Mouse (Mus musculus): ENCODE measurements around the gene Ddx1. TPM values are rescaled to one million over a fixed set of nuclear protein-coding genes. Genes with fewer than 3 reads are reported as not detected.

The Ddx1 gene
- 46.5 and 50.2 TPM in 2 replicates for polyA plus RNA-seq (2012; ENCODE audit: insufficient read depth, insufficient read length, missing spikeins)

DNA sequence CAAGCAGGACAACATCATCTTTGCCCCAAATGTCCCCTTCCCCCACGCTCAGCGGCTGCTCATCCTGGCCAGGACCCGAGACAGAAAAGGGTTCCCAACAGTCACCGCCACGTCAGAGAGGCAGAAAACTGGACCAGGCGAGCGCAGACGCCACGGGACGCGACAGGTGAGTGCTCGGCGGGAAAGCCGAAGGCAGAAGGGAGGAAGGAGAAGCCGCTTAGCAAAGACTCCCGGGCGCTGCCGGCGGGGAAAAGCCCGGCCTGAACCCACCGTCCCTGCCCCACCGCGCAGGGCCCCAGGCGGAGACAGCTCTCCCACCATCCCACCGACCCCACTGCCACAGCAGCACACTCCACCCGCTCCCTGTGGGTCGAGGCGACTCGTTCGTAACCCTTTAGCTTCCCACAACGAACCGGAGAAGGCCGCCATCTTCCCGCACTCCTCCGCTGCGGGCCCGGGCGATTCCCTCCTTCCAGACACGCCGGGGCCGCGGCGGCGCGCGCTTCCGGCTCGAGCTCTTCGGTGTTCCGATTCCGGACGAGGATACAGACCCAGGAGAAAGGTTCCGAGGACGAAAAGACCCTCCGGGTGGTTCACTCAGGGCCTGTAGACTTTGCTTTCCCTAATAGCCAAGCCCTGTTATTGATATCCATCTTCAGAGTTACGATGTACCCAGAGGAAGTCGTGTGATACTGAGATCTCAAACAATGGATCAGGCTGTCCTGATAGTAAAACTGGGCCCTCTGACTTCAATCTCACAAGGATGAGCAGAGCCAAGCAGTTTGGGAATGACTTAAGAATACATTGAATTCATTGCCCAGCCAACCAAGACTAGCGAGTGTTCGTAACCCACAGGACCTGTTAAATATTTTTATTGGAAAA is at the start of gene Ddx1:
Gene Ddx1 (minus strand): TSS at position 523 of the 882 bp plus-strand sequence.
- Histone ChIP-seq H3K27ac (replicated peaks; ENCODE audit: low read depth, low read length) (peak within 1 kb of the TSS; percentile 45; the same call in 1 of the 2 replicates), H3K4me1 (ENCODE audit: control insufficient read depth, insufficient read depth, insufficient read length, low read length) (no peaks in the 10 kb centered on the region), H3K4me3 (ENCODE audit: insufficient read depth, low read depth, low read length) (peak within 1 kb of the TSS; percentile 96)

DNA sequence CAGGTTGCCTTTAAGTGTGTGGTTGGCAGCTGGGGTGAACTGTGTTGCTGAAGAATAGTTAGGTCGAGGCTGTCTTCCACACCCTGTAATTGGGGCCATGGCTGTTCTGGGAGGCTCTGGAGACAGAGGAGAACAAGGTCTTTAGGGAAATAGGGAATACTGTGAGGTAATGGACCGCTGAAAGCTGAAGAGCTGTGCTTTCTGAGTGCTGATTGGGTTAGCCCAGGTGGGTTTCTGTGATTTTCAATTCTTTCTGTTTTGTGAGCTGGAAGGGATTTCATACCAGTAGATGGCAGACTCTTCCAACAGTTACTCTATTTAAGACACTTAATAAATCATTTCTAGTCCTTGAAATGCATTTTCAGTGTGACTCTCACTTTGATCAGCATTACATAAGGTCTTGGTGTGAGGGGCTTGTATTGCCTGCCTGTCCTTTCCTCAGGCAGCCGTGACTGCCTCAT is 44.4 kb upstream of the Ddx1 start:
- Histone ChIP-seq H3K4me3 (ENCODE audit: insufficient read depth, low read depth, low read length) (no peak overlapping the region), H3K27ac (replicated peaks; ENCODE audit: low read depth, low read length) (no peak overlapping the region), H3K4me1 (ENCODE audit: control insufficient read depth, insufficient read depth, insufficient read length, low read length) (no peaks in the 10 kb centered on the region)

DNA sequence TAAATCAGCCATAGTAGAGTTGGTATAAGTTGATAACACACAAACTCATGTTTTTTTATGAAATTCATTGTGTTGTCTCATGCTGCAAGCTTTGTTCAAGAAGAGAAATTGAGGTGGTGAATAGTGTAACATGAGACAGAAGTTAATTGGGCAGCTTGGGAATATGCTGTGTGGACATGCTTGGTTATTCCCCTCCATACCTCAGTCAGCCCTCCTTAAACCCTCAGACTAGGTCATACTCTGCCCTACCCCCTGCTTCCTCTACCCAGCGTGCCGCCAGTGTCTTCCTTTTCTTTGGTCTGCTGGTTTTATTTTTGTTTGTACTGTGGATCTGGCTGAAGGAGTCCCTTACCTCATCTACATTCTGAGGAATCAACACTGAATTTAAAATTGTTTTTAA is 42.4 kb upstream of the Ddx1 start:
- Histone ChIP-seq H3K27ac (replicated peaks; ENCODE audit: low read depth, low read length) (no peak overlapping the region), H3K4me3 (ENCODE audit: insufficient read depth, low read depth, low read length) (no peak overlapping the region), H3K4me1 (ENCODE audit: control insufficient read depth, insufficient read depth, insufficient read length, low read length) (no peaks in the 10 kb centered on the region)

DNA sequence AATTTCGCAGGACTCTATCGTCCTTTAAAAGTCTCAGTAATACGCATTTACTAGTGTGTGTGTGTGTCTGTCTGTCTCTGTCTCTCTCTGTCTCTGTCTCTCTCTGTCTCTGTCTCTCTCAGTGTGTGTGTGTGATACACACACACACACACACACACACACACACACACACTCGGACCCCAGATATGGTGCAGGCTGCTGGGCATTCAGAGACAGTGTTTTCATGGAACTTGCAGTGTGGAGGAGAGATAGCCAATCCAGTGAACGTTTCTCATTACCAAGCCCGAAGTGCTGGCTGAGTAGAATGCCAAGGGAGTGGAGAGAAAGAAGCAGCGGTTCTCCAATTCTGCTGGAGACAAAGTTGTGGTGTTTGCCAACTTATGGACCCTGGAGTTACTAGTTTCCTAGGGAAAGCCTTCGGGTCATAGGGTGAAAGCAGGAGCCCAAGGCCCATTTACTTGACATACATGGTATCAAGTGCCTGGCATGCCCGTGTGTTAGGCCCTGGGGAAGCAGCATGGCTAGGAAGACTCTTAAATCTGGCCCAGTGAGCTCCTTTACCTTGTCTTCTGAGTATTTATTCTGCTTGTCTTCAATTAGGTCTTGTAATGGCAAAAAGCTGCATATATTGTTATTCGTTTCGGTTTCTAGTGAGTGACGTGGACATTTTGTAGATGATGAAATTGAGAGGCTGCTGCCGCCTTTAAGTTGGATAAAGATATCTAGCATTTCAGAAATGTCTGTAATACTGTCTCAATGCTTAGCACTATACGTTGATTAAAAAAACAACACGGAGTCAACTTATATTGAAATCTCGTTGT is 20.8 kb upstream of the Ddx1 start:
- no peak overlapping the region for H3K27ac ChIP-seq (replicated peaks; ENCODE audit: low read depth, low read length)

DNA sequence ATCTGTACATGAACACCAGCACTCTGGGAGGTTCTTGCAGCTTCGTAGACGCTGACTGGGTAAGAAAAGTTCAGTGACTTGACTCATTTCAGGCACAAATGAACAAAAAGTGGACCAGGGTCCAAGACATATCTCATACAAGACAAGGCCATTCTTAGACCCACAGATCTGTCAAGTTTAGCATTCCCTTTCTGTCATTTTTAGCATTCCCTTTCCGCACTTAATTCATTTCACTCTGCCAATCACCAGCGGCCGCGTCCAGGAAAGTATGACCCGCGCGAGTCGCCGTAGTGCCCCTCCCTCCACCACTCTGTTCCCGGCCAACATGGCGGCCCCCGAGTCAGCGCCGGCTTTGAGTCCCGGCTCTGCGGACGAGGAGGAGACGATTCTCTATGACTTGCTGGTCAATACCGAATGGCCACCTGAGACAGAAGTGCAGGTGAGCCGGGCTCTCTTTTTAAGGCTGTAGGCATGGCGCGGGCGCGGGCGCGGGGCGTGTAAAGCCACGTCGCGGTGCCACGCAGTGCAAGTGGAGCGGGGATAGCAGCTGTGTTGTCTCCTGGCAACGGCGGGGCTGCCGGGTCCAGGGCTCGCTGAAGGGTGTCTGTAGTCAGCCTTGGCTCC is 19.9 kb upstream of the Ddx1 start, which contains the start of gene Nbas:
Gene Nbas (plus strand): TSS at position 308 of the 624 bp plus-strand sequence.
- H3K27ac ChIP-seq (replicated peaks; ENCODE audit: low read depth, low read length) = no peak within 1 kb of the TSS
- peak within 1 kb of the TSS; percentile 98 for H3K4me3 ChIP-seq (ENCODE audit: insufficient read depth, low read depth, low read length)
- H3K4me1 ChIP-seq (ENCODE audit: control insufficient read depth, insufficient read depth, insufficient read length, low read length) = no peaks in the 10 kb centered on the region; the same call in 1 of the 2 replicates

More for the DNA sequence above, 20.8 kb upstream of the Ddx1 start:
- H3K4me3 ChIP-seq (ENCODE audit: insufficient read depth, low read depth, low read length) = peak overlapping the region; percentile 98
- H3K4me1 ChIP-seq (ENCODE audit: control insufficient read depth, insufficient read depth, insufficient read length, low read length) = no peaks in the 10 kb centered on the region; the same call in 1 of the 2 replicates

DNA sequence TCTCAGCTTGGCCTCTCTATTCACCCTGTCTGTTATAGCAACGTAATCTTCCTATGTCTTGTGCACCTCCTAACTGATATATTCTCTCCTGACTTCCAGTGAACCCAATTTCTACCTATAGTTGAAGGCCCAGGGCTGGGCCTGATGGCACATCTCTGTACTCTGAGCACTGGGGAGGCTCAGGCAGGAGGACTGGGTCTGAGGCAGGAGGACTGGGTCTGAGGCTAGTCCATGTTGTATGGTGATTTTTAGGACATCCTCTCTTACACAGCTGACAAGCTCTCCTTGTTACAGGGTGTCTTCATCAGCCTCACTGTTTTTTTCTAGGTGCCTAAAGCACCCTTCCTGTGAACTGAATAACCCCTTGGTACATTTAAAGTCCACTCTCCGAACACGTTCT is 19.4 kb upstream of the Ddx1 start:
- Histone ChIP-seq H3K27ac (replicated peaks; ENCODE audit: low read depth, low read length) (no peak overlapping the region), H3K4me3 (ENCODE audit: insufficient read depth, low read depth, low read length) (peak overlapping the region; percentile 98), H3K4me1 (ENCODE audit: control insufficient read depth, insufficient read depth, insufficient read length, low read length) (no peaks in the 10 kb centered on the region; the same call in 1 of the 2 replicates)

DNA sequence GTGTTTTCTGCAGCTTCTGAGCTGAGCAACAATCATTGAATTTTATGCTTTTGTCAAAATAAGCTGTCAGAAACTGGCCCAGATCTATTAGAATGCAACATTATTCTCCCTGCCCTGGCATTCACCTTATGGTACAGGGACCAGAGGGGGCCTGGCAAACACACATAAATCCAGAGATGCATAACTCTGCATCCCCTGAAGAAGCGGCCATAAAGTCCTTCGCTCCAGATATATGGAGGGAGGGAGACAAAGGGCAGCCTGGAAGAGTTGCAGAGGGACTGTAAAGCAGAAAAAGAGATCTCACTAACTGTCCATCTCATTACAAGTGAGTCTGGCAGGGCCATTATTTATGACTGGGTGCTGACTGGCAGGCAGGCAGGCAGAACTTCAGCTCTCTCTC is 6.7 kb upstream of the Ddx1 start:
- Histone ChIP-seq H3K4me3 (ENCODE audit: insufficient read depth, low read depth, low read length) (no peak overlapping the region), H3K27ac (replicated peaks; ENCODE audit: low read depth, low read length) (no peak overlapping the region), H3K4me1 (ENCODE audit: control insufficient read depth, insufficient read depth, insufficient read length, low read length) (no peaks in the 10 kb centered on the region)

DNA sequence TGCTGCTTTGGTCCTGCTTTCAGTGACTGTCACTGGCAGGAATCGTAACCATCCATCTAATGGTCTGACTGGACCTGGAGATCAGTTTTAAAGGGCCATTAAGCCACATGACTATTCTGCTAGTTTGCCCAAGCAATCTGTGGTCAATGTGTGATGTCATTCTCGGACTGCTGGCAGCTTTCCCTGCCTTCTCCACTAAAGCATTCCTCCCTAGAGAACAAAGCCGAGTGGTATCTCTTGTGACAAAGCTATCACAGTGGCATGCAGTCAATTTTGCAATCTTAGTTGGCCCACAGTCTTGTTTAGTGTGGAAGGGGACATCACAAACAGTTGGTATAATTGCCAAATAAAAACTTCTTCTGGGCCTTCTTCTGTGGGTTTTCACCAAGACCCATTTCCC is 6.1 kb upstream of the Ddx1 start:
- H3K4me1 ChIP-seq (ENCODE audit: control insufficient read depth, insufficient read depth, insufficient read length, low read length) = no peaks in the 10 kb centered on the region
- no peak overlapping the region for H3K27ac ChIP-seq (replicated peaks; ENCODE audit: low read depth, low read length)
- H3K4me3 ChIP-seq (ENCODE audit: insufficient read depth, low read depth, low read length) = no peak overlapping the region

DNA sequence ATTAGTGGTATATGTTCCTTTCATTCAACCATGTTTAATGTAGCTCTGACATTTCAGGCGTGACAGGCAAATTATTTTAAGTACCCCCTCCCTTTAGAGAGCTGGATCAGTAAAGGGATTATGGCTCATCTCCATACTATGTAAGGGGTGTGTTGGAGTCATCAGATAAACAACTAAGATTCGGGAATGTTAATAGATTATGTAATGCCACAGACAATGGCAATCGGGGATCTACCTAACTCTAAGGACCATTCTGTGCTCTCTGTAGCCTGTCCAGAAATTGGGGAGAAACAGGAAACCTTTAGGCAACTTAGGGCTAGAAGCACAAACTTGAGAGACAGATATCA is 533 bp upstream of the Ddx1 start:
- H3K4me3 ChIP-seq (ENCODE audit: insufficient read depth, low read depth, low read length) = peak overlapping the region; percentile 96
- H3K27ac ChIP-seq (replicated peaks; ENCODE audit: low read depth, low read length) = no peak overlapping the region
- H3K4me1 ChIP-seq (ENCODE audit: control insufficient read depth, insufficient read depth, insufficient read length, low read length) = no peaks in the 10 kb centered on the region

DNA sequence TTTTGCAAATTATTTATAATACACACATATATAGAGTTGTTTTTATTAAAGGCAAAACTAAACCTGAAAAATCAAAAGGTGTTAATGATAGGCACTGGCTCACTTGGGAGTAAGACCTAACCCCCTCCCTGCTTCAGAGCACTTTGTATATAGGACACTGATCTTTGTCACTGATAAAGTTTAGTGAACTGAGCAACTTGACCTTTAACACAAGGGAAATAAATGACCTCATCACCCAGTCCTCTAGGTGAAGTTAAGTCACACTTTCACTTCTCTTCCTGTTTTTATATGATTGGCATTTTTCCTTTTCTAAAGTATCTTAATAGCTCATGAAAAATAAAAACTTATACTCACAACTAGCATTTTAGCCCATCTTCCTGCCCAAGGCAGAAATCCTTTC is 6.6 kb downstream of the Ddx1 start:
- Histone ChIP-seq H3K27ac (replicated peaks; ENCODE audit: low read depth, low read length) (no peak overlapping the region), H3K4me3 (ENCODE audit: insufficient read depth, low read depth, low read length) (no peak overlapping the region), H3K4me1 (ENCODE audit: control insufficient read depth, insufficient read depth, insufficient read length, low read length) (no peaks in the 10 kb centered on the region)

DNA sequence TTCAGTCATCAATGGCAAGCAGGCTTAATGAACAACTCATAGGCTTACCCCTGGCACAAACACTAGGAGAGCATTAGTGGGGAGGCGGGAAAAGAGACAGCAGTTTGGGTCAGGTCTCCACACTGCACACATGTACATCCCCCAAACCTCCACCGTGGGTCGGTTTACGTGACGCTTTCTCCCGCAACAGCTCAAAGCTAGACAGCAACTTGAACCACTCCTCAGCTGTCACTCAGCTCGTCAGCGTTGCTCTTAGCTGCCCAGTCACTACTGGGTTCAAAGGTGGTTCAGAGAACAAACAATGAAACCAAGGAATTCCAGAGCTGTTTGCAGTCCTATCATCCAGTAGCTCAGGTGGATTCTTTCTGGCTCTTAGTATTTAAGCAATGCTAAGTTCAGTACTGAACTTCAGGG is 30.9 kb downstream of the Ddx1 start:
- Histone ChIP-seq H3K27ac (replicated peaks; ENCODE audit: low read depth, low read length) (no peak overlapping the region), H3K4me3 (ENCODE audit: insufficient read depth, low read depth, low read length) (no peak overlapping the region), H3K4me1 (ENCODE audit: control insufficient read depth, insufficient read depth, insufficient read length, low read length) (no peaks in the 10 kb centered on the region)

DNA sequence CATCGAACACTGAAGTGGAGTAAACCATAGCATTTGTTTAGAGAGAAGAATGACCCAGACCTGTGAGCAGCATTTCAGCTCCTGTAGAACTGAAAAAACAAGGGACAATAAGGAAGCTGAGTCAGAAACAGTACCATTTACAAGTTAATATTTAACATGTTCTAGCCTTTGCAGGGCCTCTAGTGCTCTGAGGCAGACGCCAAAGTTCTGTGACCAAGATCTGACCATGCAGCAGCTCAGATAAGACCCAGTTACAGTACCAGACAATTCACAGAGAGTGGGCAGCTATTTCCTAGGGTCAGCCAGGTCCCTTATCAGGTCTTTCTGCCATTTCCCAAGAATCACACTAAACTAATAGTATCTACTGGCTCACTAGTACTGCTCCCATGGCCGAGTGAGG is 31.4 kb downstream of the Ddx1 start:
- Histone ChIP-seq H3K27ac (replicated peaks; ENCODE audit: low read depth, low read length) (no peak overlapping the region), H3K4me1 (ENCODE audit: control insufficient read depth, insufficient read depth, insufficient read length, low read length) (no peaks in the 10 kb centered on the region), H3K4me3 (ENCODE audit: insufficient read depth, low read depth, low read length) (no peak overlapping the region)

DNA sequence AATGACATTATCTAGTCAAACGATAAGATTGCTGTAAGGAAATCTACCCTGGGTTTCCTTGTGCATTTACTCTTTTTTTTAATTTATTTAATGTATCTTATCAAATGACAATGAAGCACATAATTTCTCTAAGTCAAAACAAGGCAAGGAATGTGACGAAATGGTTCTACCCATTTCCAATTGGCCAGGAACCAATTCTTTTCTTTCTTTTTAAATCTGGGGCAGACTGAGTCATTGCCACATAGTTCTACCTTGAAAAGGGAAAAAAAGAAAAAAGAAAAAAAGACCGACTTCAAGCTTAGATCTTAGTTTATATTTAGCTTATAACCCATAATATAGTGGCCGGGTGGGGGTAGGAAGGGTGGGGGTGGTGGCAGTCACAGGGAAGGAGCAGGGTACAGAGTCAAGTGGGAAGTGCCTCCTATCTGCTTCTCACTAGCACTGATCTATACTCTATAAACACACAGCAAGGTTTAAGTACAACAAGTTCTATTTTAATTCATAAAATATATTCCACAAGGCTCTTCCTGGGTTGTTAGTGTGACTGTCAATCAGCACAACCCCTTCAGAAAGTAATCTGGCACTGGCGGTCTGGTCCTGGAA is 32.4 kb downstream of the Ddx1 start:
- 0 out of 2 replicates have a peak, but pooled peaks cover 3% of the 10 kb centered on the region for H3K4me1 ChIP-seq (ENCODE audit: control insufficient read depth, insufficient read depth, insufficient read length, low read length)
- H3K4me3 ChIP-seq (ENCODE audit: insufficient read depth, low read depth, low read length) = no peak overlapping the region
- no peak overlapping the region for H3K27ac ChIP-seq (replicated peaks; ENCODE audit: low read depth, low read length)

DNA sequence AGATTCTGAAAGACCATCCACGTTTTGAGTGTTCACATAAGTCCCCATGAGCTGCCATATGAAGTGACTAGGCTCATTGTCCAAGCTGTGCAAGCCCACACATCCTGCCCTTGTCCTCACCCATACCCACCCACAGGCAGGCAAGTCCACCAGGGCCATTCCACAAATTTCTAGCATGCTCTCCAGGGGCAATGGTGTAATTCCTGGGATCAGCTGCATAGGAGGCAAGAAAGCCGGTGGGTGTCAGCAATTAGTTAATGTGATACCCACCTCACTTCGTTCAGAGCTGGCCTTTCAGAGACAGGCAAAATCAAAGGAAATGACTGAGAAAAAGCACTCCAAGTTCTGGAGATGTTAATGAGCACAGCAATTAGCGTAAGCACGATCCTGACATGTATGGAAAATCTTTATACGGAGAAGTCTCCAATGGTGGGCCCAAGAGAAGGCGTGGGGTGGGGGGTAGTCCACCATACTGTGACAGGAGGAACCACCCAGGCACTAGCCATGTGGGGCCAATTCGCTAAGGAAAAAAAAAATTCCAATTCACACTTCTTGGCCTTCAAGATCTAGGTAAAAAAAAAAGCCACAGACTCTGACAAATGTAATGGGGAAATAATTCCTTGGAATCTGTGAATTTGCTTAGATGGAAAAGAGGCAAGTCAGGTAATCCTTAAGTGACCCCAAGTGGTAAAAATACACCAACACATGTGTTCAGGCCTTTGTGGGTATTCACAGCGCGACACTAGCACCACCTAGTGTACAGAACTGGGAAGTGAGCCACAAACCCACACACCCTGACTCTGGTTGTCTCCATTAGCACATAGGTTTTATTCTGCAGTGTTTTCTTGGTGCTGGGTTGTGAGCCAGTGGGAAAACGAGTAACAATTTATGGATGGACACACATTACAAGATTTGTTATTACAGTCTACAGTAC is 34.4 kb downstream of the Ddx1 start:
- Histone ChIP-seq H3K27ac (replicated peaks; ENCODE audit: low read depth, low read length) (no peak overlapping the region), H3K4me3 (ENCODE audit: insufficient read depth, low read depth, low read length) (no peak overlapping the region), H3K4me1 (ENCODE audit: control insufficient read depth, insufficient read depth, insufficient read length, low read length) (0 out of 2 replicates have a peak, but pooled peaks cover 3% of the 10 kb centered on the region)

All from brown adipose tissue, adult 24 weeks (tissue).